Mouse (Mus musculus): ENCODE measurements around the gene Traf1. TPM values are rescaled to one million over a fixed set of nuclear protein-coding genes. Genes with fewer than 3 reads are reported as not detected.

The Traf1 gene
- polyA plus RNA-seq, 1 experiment from 2014 or later: 1.3 TPM

DNA sequence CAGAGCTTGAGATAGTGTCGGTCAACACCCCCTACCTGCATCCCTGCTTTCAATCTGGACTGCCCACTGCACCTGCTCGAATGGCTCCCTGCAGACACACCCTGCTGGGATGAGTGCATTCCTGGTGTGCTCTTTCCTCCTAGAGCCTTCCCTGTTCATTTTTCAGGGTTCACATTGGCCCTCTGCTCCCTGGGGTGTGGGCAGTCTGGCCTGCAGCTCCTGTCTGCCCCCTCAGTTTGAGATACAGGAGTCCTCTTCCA lies 46.8 kb downstream of the Traf1 start:
- peaks cover 8% of the 10 kb centered on the region for H3K4me1 ChIP-seq (ENCODE audit: control insufficient read depth, insufficient read depth, low read length)
- no peaks in the 10 kb centered on the region for H3K36me3 ChIP-seq (ENCODE audit: control insufficient read depth, insufficient read depth, low read length)
- no peak overlapping the region; the same call in 1 of the 2 replicates for H3K4me3 ChIP-seq (ENCODE audit: low read depth, low read length)
- no peak for ATAC-seq (replicated peaks; ENCODE audit: insufficient number of reproducible peaks, low FRiP score, low TSS enrichment)
- peaks cover 19% of the 10 kb centered on the region for H3K27me3 ChIP-seq (ENCODE audit: control insufficient read depth, insufficient read depth, low read length)
- no peak overlapping the region; the same call in 1 of the 2 replicates for H3K4me2 ChIP-seq
- H3K27ac ChIP-seq (ENCODE audit: low read depth, low read length): no peak overlapping the region
- H3K9me3 ChIP-seq (replicated peaks; ENCODE audit: control insufficient read depth, low read length): no peaks in the 10 kb centered on the region
- 10% methylated on average over 2 of the region's 2 CpGs for WGBS (ENCODE audit: insufficient replicate concordance)
- no peak overlapping the region for H3K9ac ChIP-seq (ENCODE audit: low read depth, low read length)

DNA sequence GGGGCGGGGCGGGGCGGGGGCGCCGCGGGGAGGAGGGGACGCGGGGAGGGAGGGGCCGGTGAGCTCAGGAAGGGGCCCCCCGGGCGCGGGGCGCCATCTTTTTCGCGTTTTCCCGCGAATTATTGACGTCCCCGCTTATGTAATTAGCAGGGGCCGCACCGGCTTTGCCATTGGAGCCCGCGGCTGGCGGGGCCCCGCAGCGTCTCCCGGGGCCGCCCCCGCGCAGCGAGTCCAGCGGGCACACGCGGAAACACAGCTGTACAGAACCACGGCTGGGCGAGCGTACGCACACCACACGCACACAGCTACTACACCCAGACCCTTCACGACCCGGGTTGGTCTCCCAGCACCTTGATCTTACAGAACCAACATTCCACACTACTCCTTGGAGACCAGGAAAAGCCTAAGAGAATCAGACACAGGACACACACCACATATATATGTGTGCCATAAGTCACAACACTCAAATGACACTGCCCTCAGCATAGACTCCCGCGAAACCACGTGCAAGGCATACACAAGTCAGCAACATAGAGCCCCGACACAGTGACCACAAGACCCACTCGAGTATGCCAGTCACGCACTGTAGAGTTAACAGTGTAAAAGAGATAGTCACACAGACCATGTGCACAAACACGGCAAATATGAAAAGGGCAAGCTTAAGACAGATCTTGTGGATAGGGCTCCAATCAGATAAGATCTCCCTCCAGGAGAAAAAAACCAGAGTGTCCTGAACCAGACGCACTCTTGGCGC lies 47.3 kb downstream of the Traf1 start:
- no peaks in the 10 kb centered on the region for H3K36me3 ChIP-seq (ENCODE audit: control insufficient read depth, insufficient read depth, low read length)
- H3K4me3 ChIP-seq (ENCODE audit: low read depth, low read length): peak overlapping the region; percentile 68
- H3K9me3 ChIP-seq (replicated peaks; ENCODE audit: control insufficient read depth, low read length): no peaks in the 10 kb centered on the region
- H3K4me2 ChIP-seq: peak overlapping the region; percentile 97
- peaks cover 19% of the 10 kb centered on the region for H3K27me3 ChIP-seq (ENCODE audit: control insufficient read depth, insufficient read depth, low read length)
- peaks cover 8% of the 10 kb centered on the region for H3K4me1 ChIP-seq (ENCODE audit: control insufficient read depth, insufficient read depth, low read length)
- 2% methylated on average over 39 of the region's 50 CpGs for WGBS (ENCODE audit: insufficient replicate concordance)
- H3K27ac ChIP-seq (ENCODE audit: low read depth, low read length): no peak overlapping the region
- peak overlapping the region; percentile 66 for H3K9ac ChIP-seq (ENCODE audit: low read depth, low read length)
- ATAC-seq (replicated peaks; ENCODE audit: insufficient number of reproducible peaks, low FRiP score, low TSS enrichment): peak; percentile 51

GRCm38 (mm10) chr2:34913218-34914068 lies 48.1 kb downstream of the Traf1 start, which contains the start of gene Phf19:
TSS of gene Phf19 (minus strand) at chr2:34914026.
- Histone ChIP-seq H3K36me3 (ENCODE audit: control insufficient read depth, insufficient read depth, low read length) (no peaks in the 10 kb centered on the region), H3K27ac (ENCODE audit: low read depth, low read length) (no peak within 1 kb of the TSS), H3K4me1 (ENCODE audit: control insufficient read depth, insufficient read depth, low read length) (peaks cover 8% of the 10 kb centered on the region), H3K4me3 (ENCODE audit: low read depth, low read length) (peak within 1 kb of the TSS; percentile 68), H3K27me3 (ENCODE audit: control insufficient read depth, insufficient read depth, low read length) (peaks cover 19% of the 10 kb centered on the region), H3K9ac (ENCODE audit: low read depth, low read length) (peak within 1 kb of the TSS; percentile 66), H3K9me3 (replicated peaks; ENCODE audit: control insufficient read depth, low read length) (no peaks in the 10 kb centered on the region), H3K4me2 (peak within 1 kb of the TSS; percentile 97)
- peak; percentile 7; the same call in 1 of the 2 replicates for ATAC-seq (replicated peaks; ENCODE audit: insufficient number of reproducible peaks, low FRiP score, low TSS enrichment)
- 1% methylated on average over 61 of the region's 64 CpGs for WGBS (ENCODE audit: insufficient replicate concordance)

DNA sequence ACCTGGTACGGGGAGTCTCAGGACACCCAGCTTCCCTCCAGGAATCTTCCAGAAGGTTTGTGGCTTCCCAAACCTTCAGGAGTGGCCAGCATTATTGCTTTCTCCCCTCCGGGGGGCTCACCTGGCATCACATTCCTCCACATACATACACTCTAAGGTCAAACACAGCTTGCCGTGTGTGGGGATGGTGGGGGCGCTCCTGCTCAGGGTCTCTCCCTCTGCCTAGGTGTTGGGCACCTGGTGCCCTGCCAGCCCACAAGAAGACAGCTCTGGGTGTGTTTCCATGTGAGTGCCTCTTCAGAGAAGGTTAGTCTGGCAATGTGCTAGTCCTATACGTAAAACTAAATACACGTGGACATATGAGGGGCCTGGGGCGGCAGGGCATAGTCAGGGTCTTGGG lies 49.0 kb downstream of the Traf1 start:
- no peak overlapping the region for H3K9ac ChIP-seq (ENCODE audit: low read depth, low read length)
- 36% methylated on average over 7 of the region's 7 CpGs for WGBS (ENCODE audit: insufficient replicate concordance)
- H3K36me3 ChIP-seq (ENCODE audit: control insufficient read depth, insufficient read depth, low read length): no peaks in the 10 kb centered on the region

GRCm38 (mm10) chr2:34911871-34912270 lies 49.7 kb downstream of the Traf1 start:
- Histone ChIP-seq H3K4me1 (ENCODE audit: control insufficient read depth, insufficient read depth, low read length) (peaks cover 8% of the 10 kb centered on the region), H3K27ac (ENCODE audit: low read depth, low read length) (no peak overlapping the region), H3K9me3 (replicated peaks; ENCODE audit: control insufficient read depth, low read length) (no peaks in the 10 kb centered on the region), H3K4me2 (no peak overlapping the region), H3K27me3 (ENCODE audit: control insufficient read depth, insufficient read depth, low read length) (peaks cover 19% of the 10 kb centered on the region), H3K4me3 (ENCODE audit: low read depth, low read length) (no peak overlapping the region), H3K36me3 (ENCODE audit: control insufficient read depth, insufficient read depth, low read length) (no peaks in the 10 kb centered on the region), H3K9ac (ENCODE audit: low read depth, low read length) (no peak overlapping the region)
- ATAC-seq (replicated peaks; ENCODE audit: insufficient number of reproducible peaks, low FRiP score, low TSS enrichment): no peak
- whole genome bisulfite sequencing (ENCODE audit: insufficient replicate concordance): 73% methylated on average over 5 of the region's 5 CpGs

More for the DNA sequence above, 49.0 kb downstream of the Traf1 start:
- Histone ChIP-seq H3K4me1 (ENCODE audit: control insufficient read depth, insufficient read depth, low read length) (peaks cover 8% of the 10 kb centered on the region), H3K27ac (ENCODE audit: low read depth, low read length) (no peak overlapping the region), H3K4me2 (peak overlapping the region; percentile 97), H3K9me3 (replicated peaks; ENCODE audit: control insufficient read depth, low read length) (no peaks in the 10 kb centered on the region), H3K27me3 (ENCODE audit: control insufficient read depth, insufficient read depth, low read length) (peaks cover 19% of the 10 kb centered on the region), H3K4me3 (ENCODE audit: low read depth, low read length) (peak overlapping the region; percentile 68; the same call in 1 of the 2 replicates)
- no peak for ATAC-seq (replicated peaks; ENCODE audit: insufficient number of reproducible peaks, low FRiP score, low TSS enrichment)

DNA sequence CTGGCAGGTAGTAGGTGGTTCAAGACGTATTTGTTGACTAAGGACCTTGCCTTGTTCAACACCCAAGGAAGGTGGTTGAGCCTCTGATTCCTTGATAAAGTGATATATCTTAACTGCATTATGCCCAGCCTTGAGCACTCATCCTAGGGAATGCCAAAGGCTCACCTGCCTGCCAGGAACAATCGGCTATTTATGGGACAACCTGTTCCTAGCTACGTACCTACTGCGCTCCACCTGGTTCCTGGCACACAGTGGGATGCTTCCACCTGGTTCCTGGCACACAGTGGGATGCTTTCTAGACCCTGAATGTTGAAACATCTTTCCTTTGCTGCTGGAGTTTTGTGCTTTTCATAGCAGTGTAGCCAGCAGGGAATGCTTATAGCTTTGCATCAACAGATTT lies 51.9 kb downstream of the Traf1 start:
- Histone ChIP-seq H3K4me1 (ENCODE audit: control insufficient read depth, insufficient read depth, low read length) (peaks cover 6% of the 10 kb centered on the region), H3K4me3 (ENCODE audit: low read depth, low read length) (no peak overlapping the region), H3K36me3 (ENCODE audit: control insufficient read depth, insufficient read depth, low read length) (no peaks in the 10 kb centered on the region), H3K27ac (ENCODE audit: low read depth, low read length) (no peak overlapping the region), H3K4me2 (no peak overlapping the region), H3K27me3 (ENCODE audit: control insufficient read depth, insufficient read depth, low read length) (peaks cover 19% of the 10 kb centered on the region), H3K9me3 (replicated peaks; ENCODE audit: control insufficient read depth, low read length) (no peaks in the 10 kb centered on the region), H3K9ac (ENCODE audit: low read depth, low read length) (no peak overlapping the region)
- no peak for ATAC-seq (replicated peaks; ENCODE audit: insufficient number of reproducible peaks, low FRiP score, low TSS enrichment)
- 81% methylated on average over 4 of the region's 4 CpGs for WGBS (ENCODE audit: insufficient replicate concordance)

- WGBS (ENCODE audit: insufficient replicate concordance): 54% methylated on average over 12 of the region's 12 CpGs
- Histone ChIP-seq H3K4me2 (no peak overlapping the region), H3K36me3 (ENCODE audit: control insufficient read depth, insufficient read depth, low read length) (no peaks in the 10 kb centered on the region), H3K4me3 (ENCODE audit: low read depth, low read length) (no peak overlapping the region), H3K27ac (ENCODE audit: low read depth, low read length) (no peak overlapping the region), H3K9ac (ENCODE audit: low read depth, low read length) (no peak overlapping the region), H3K4me1 (ENCODE audit: control insufficient read depth, insufficient read depth, low read length) (0 out of 2 replicates have a peak, but pooled peaks cover 4% of the 10 kb centered on the region), H3K27me3 (ENCODE audit: control insufficient read depth, insufficient read depth, low read length) (peaks cover 10% of the 10 kb centered on the region), H3K9me3 (replicated peaks; ENCODE audit: control insufficient read depth, low read length) (no peaks in the 10 kb centered on the region)
- no peak for ATAC-seq (replicated peaks; ENCODE audit: insufficient number of reproducible peaks, low FRiP score, low TSS enrichment)
Measured at GRCm38 (mm10) chr2:34906861-34907604, 54.5 kb downstream of the Traf1 start.

- no peaks in the 10 kb centered on the region for H3K9me3 ChIP-seq (replicated peaks; ENCODE audit: control insufficient read depth, low read length)
- no peak overlapping the region for H3K4me3 ChIP-seq (ENCODE audit: low read depth, low read length)
- no peak overlapping the region for H3K9ac ChIP-seq (ENCODE audit: low read depth, low read length)
- 0 out of 2 replicates have a peak, but pooled peaks cover 4% of the 10 kb centered on the region for H3K4me1 ChIP-seq (ENCODE audit: control insufficient read depth, insufficient read depth, low read length)
- H3K27me3 ChIP-seq (ENCODE audit: control insufficient read depth, insufficient read depth, low read length): peaks cover 7% of the 10 kb centered on the region; the same call in 1 of the 2 replicates
- 46% methylated on average over 6 of the region's 6 CpGs for WGBS (ENCODE audit: insufficient replicate concordance)
- H3K36me3 ChIP-seq (ENCODE audit: control insufficient read depth, insufficient read depth, low read length): no peaks in the 10 kb centered on the region
- ATAC-seq (replicated peaks; ENCODE audit: insufficient number of reproducible peaks, low FRiP score, low TSS enrichment): no peak
- H3K27ac ChIP-seq (ENCODE audit: low read depth, low read length): no peak overlapping the region
- H3K4me2 ChIP-seq: no peak overlapping the region
Measured at GRCm38 (mm10) chr2:34906426-34906825, 55.1 kb downstream of the Traf1 start.
